Mouse (Mus musculus): ENCODE data around the gene 2510039O18Rik. TPM values are rescaled to one million over a fixed set of nuclear protein-coding genes. Genes with fewer than 3 reads are reported as not detected.

Gene 2510039O18Rik
- polyA plus RNA-seq, 1 experiment from 2014 or later: 6.5 TPM

GRCm38 (mm10) chr4:147938148-147939096 is 2.3 kb upstream of the 2510039O18Rik start:
- Histone ChIP-seq H3K9me3 (ENCODE audit: low read length) (no peaks in the 10 kb centered on the region), H3K4me3 (ENCODE audit: low read depth, low read length) (no peak overlapping the region), H3K9ac (replicated peaks) (no peak overlapping the region), H3K4me2 (ENCODE audit: low read depth, low read length) (no peak overlapping the region), H3K4me1 (ENCODE audit: insufficient read depth) (peaks cover 55% of the 10 kb centered on the region), H3K27me3 (ENCODE audit: insufficient read depth, low read length) (no peaks in the 10 kb centered on the region), H3K36me3 (replicated peaks; ENCODE audit: insufficient read depth, low read length) (0 out of 2 replicates have a peak, but pooled peaks cover 3% of the 10 kb centered on the region), H3K27ac (ENCODE audit: low read depth) (peak overlapping the region; percentile 64)
- ATAC-seq: no peak
- no peak for DNase-seq
- TF ChIP-seq EP300 (IDR thresholded peaks at IDR 0.05; ENCODE audit: low read depth) (no peak), CTCF (IDR thresholded peaks at IDR 0.05; ENCODE audit: low read depth) (no peak)
- WGBS (ENCODE audit: insufficient replicate concordance): 42% methylated on average over 14 of the region's 14 CpGs

GRCm38 (mm10) chr4:147940111-147940510 is 584 bp upstream of the 2510039O18Rik start:
- no peak for ATAC-seq
- Histone ChIP-seq H3K4me1 (ENCODE audit: insufficient read depth) (peaks cover 49% of the 10 kb centered on the region), H3K36me3 (replicated peaks; ENCODE audit: insufficient read depth, low read length) (peaks cover 17% of the 10 kb centered on the region), H3K4me3 (ENCODE audit: low read depth, low read length) (no peak overlapping the region), H3K27me3 (ENCODE audit: insufficient read depth, low read length) (no peaks in the 10 kb centered on the region), H3K4me2 (ENCODE audit: low read depth, low read length) (peak overlapping the region; percentile 33), H3K9ac (replicated peaks) (no peak overlapping the region), H3K27ac (ENCODE audit: low read depth) (peak overlapping the region; percentile 45), H3K9me3 (ENCODE audit: low read length) (no peaks in the 10 kb centered on the region)
- no peak for DNase-seq
- WGBS (ENCODE audit: insufficient replicate concordance): 60% methylated on average over 9 of the region's 9 CpGs
- no peak for TF ChIP-seq EP300 (IDR thresholded peaks at IDR 0.05; ENCODE audit: low read depth)
- no peak for TF ChIP-seq CTCF (IDR thresholded peaks at IDR 0.05; ENCODE audit: low read depth)

- H3K27ac ChIP-seq (ENCODE audit: low read depth): peak overlapping the region; percentile 79
- H3K9ac ChIP-seq (replicated peaks): peak overlapping the region; percentile 87
- H3K27me3 ChIP-seq (ENCODE audit: insufficient read depth, low read length): no peaks in the 10 kb centered on the region
- DNase-seq (peak; percentile 71), ATAC-seq (peak; percentile 73)
- H3K4me2 ChIP-seq (ENCODE audit: low read depth, low read length): peak overlapping the region; percentile 99
- TF ChIP-seq CTCF (IDR thresholded peaks at IDR 0.05; ENCODE audit: low read depth) (no peak), EP300 (IDR thresholded peaks at IDR 0.05; ENCODE audit: low read depth) (no peak)
- peak overlapping the region; percentile 72 for H3K4me3 ChIP-seq (ENCODE audit: low read depth, low read length)
- WGBS (ENCODE audit: insufficient replicate concordance): 4% methylated on average over 72 of the region's 88 CpGs
- H3K36me3 ChIP-seq (replicated peaks; ENCODE audit: insufficient read depth, low read length): peaks cover 28% of the 10 kb centered on the region
- H3K9me3 ChIP-seq (ENCODE audit: low read length): no peaks in the 10 kb centered on the region
- H3K4me1 ChIP-seq (ENCODE audit: insufficient read depth): peaks cover 43% of the 10 kb centered on the region
These were observed 638 bp downstream of the 2510039O18Rik start for GRCm38 (mm10) chr4:147941045-147942020.

- H3K9ac ChIP-seq (replicated peaks): no peak overlapping the region
- ATAC-seq: no peak
- no peaks in the 10 kb centered on the region for H3K9me3 ChIP-seq (ENCODE audit: low read length)
- peak overlapping the region; percentile 99 for H3K4me2 ChIP-seq (ENCODE audit: low read depth, low read length)
- peaks cover 36% of the 10 kb centered on the region for H3K4me1 ChIP-seq (ENCODE audit: insufficient read depth)
- no peaks in the 10 kb centered on the region for H3K27me3 ChIP-seq (ENCODE audit: insufficient read depth, low read length)
- whole genome bisulfite sequencing (ENCODE audit: insufficient replicate concordance): 90% methylated on average over 1 of the region's 1 CpGs
- no peak overlapping the region for H3K4me3 ChIP-seq (ENCODE audit: low read depth, low read length)
- no peak overlapping the region for H3K27ac ChIP-seq (ENCODE audit: low read depth)
- TF ChIP-seq CTCF (IDR thresholded peaks at IDR 0.05; ENCODE audit: low read depth) (no peak), EP300 (IDR thresholded peaks at IDR 0.05; ENCODE audit: low read depth) (no peak)
- peaks cover 43% of the 10 kb centered on the region for H3K36me3 ChIP-seq (replicated peaks; ENCODE audit: insufficient read depth, low read length)
- DNase-seq: no peak
These were observed 2.3 kb downstream of the 2510039O18Rik start for GRCm38 (mm10) chr4:147943005-147943404.

GRCm38 (mm10) chr4:147947511-147947910 is 6.8 kb downstream of the 2510039O18Rik start:
- DNase-seq: no peak
- Histone ChIP-seq H3K4me2 (ENCODE audit: low read depth, low read length) (no peak overlapping the region), H3K27ac (ENCODE audit: low read depth) (no peak overlapping the region), H3K9ac (replicated peaks) (no peak overlapping the region), H3K4me1 (ENCODE audit: insufficient read depth) (peaks cover 8% of the 10 kb centered on the region), H3K36me3 (replicated peaks; ENCODE audit: insufficient read depth, low read length) (peaks cover 49% of the 10 kb centered on the region), H3K9me3 (ENCODE audit: low read length) (no peaks in the 10 kb centered on the region), H3K27me3 (ENCODE audit: insufficient read depth, low read length) (no peaks in the 10 kb centered on the region), H3K4me3 (ENCODE audit: low read depth, low read length) (no peak overlapping the region)
- 72% methylated on average over 2 of the region's 2 CpGs for WGBS (ENCODE audit: insufficient replicate concordance)
- TF ChIP-seq EP300 (IDR thresholded peaks at IDR 0.05; ENCODE audit: low read depth) (no peak), CTCF (IDR thresholded peaks at IDR 0.05; ENCODE audit: low read depth) (no peak)
- no peak for ATAC-seq
